Mouse (Mus musculus): Measurements from ENCODE around the gene Gm20388.

- no peak for TF ChIP-seq MAFK (IDR thresholded peaks at IDR 0.05; ENCODE audit: insufficient read depth, low read depth, low read length)
- TF ChIP-seq ZC3H11A (IDR thresholded peaks at IDR 0.05; ENCODE audit: borderline replicate concordance, low read depth, low read length) = no peak
- TF ChIP-seq CHD2 (IDR thresholded peaks at IDR 0.05; ENCODE audit: low read depth, low read length) = no peak
Observed at GRCm38 (mm10) chr8:122697586-122697985, 2786.9 kb downstream of the Gm20388 start.
